27 mouse cellular contexts compared by ENCODE assay signal in the genomic region with DNA sequence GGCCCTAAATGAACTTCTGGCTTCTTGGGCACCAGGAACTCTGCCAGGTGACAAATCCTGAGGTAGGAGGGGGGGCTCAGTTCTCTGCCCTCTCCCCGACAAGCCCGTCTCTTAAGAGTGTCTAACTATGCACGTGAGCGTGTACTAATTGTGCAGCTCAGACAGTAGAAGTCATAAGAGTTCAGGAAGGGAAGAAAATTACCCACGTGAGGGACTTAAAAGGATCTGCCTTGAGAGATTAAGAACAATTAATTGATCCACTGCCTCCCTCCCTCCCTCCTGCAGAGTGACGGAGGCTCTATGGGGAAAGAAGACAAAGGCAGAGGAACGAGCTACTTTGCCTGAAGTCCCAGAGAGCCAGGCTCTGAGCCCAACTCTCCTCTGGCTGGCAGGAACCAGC. TPM values are rescaled to one million over a fixed set of nuclear protein-coding genes. Genes with fewer than 3 reads are reported as not detected.
DNase-seq lines count a peak whose midpoint lies in the region; ATAC-seq lines count a peak whose summit lies in the region.
"Had no signal": no experiment of that assay in that cellular context is flagged by ENCODE, and none has a peak within 500 bp of the region (broad histone marks: within the 10 kb centered on the region; RNA-seq: fewer than 3 reads in every experiment).

No protein-coding gene starts in this region.

- no peaks in the 10 kb centered on the region for H3K27me3 ChIP-seq in forebrain, embryonic 10.5 days (ENCODE audit: poor library complexity, severe bottlenecking)
- H3K27me3 ChIP-seq in forebrain, embryonic 13.5 days: no peaks in the 10 kb centered on the region
- no peaks in the 10 kb centered on the region for H3K27me3 ChIP-seq in hindbrain, embryonic 15.5 days
- no peaks in the 10 kb centered on the region for H3K27me3 ChIP-seq in hindbrain, embryonic 16.5 days (replicated peaks; ENCODE audit: control insufficient read depth, insufficient read depth, low read length)
- H3K27me3 ChIP-seq: embryonic facial prominence, embryonic 13.5 days; heart, embryonic 12.5 days; liver, embryonic 15.5 days; neural tube, embryonic 12.5 days had no signal

- no peaks in the 10 kb centered on the region for H3K9me3 ChIP-seq in forebrain, embryonic 10.5 days
- H3K9me3 ChIP-seq in forebrain, embryonic 13.5 days (replicated peaks): no peaks in the 10 kb centered on the region
- H3K9me3 ChIP-seq in hindbrain, embryonic 15.5 days: no peaks in the 10 kb centered on the region
- H3K9me3 ChIP-seq in hindbrain, embryonic 16.5 days (ENCODE audit: control insufficient read depth, low read length): no peaks in the 10 kb centered on the region
- H3K9me3 ChIP-seq: embryonic facial prominence, embryonic 13.5 days; heart, embryonic 12.5 days; liver, embryonic 15.5 days; neural tube, embryonic 12.5 days had no signal

- no peak overlapping the region for H3K9ac ChIP-seq in forebrain, embryonic 13.5 days
- no peak overlapping the region for H3K9ac ChIP-seq in hindbrain, embryonic 15.5 days
- H3K9ac ChIP-seq in hindbrain, embryonic 16.5 days (ENCODE audit: low read depth, low read length): no peak overlapping the region
- H3K9ac ChIP-seq: embryonic facial prominence, embryonic 13.5 days; heart, embryonic 12.5 days; liver, embryonic 15.5 days; lung, embryonic 14.5 days; neural tube, embryonic 12.5 days had no signal

- ATAC-seq in forebrain, embryonic 13.5 days: no peak
- peak; percentile 39; the same call in 1 of the 2 replicates for ATAC-seq in hindbrain, embryonic 15.5 days (ENCODE audit: low FRiP score, low read depth)
- ATAC-seq in hindbrain, embryonic 16.5 days: no peak
- ATAC-seq: intestine, postnatal 0 days; midbrain, embryonic 16.5 days had no signal

- WGBS in forebrain, embryonic 10.5 days: 33% methylated on average over 7 of the region's 7 CpGs
- WGBS in forebrain, embryonic 13.5 days: 6% methylated on average over 7 of the region's 7 CpGs
- 40% methylated on average over 7 of the region's 7 CpGs for WGBS in hindbrain, embryonic 15.5 days
- 47% methylated on average over 7 of the region's 7 CpGs for WGBS in hindbrain, embryonic 16.5 days

- no peak for DNase-seq in forebrain, embryonic 10.5 days (ENCODE audit: extremely low spot score, low spot score)
- DNase-seq in Muller cell, postnatal 12 days (ENCODE audit: inconsistent ontology term): peak; percentile 15
- peak; percentile 60 for DNase-seq in retina, embryonic 14.5 days (ENCODE audit: low spot score)
- DNase-seq in frontal cortex, adult 2 months (ENCODE audit: extremely low spot score in 1 of 2, low spot score in 1 of 2): no peak
- DNase-seq: adrenal gland, postnatal 14 days; cerebellum, adult 11-12 months; cerebellum, adult 9-11 months; embryo, embryonic 11 days; heart, adult 2 months; kidney, adult 9 months; kidney, postnatal 10 days; liver; lung, embryonic 14.5 days; lung, postnatal 14 days; right cerebral cortex, postnatal 4 days; thymus, adult 2 months; thymus, postnatal 4 days had no signal

- peaks cover 26% of the 10 kb centered on the region for H3K4me1 ChIP-seq in forebrain, embryonic 10.5 days
- H3K4me1 ChIP-seq in forebrain, embryonic 13.5 days: peaks cover 13% of the 10 kb centered on the region
- peaks cover 14% of the 10 kb centered on the region for H3K4me1 ChIP-seq in hindbrain, embryonic 15.5 days (replicated peaks)
- peaks cover 6% of the 10 kb centered on the region for H3K4me1 ChIP-seq in hindbrain, embryonic 16.5 days (ENCODE audit: control insufficient read depth, insufficient read depth, low read depth, low read length)
- H3K4me1 ChIP-seq: embryonic facial prominence, embryonic 13.5 days; heart, embryonic 12.5 days; liver, embryonic 15.5 days; neural tube, embryonic 12.5 days had no signal

- peak overlapping the region; percentile 66 for H3K27ac ChIP-seq in forebrain, embryonic 10.5 days
- H3K27ac ChIP-seq in forebrain, embryonic 13.5 days: no peak overlapping the region
- no peak overlapping the region for H3K27ac ChIP-seq in hindbrain, embryonic 15.5 days (replicated peaks)
- no peak overlapping the region for H3K27ac ChIP-seq in hindbrain, embryonic 16.5 days (ENCODE audit: low read depth, low read length)
- H3K27ac ChIP-seq: embryonic facial prominence, embryonic 13.5 days; heart, adult 2 months; liver, embryonic 15.5 days; neural tube, embryonic 12.5 days had no signal

- no peak overlapping the region for H3K4me3 ChIP-seq in forebrain, embryonic 10.5 days
- H3K4me3 ChIP-seq in forebrain, embryonic 13.5 days: no peak overlapping the region
- H3K4me3 ChIP-seq in hindbrain, embryonic 15.5 days: no peak overlapping the region
- no peak overlapping the region for H3K4me3 ChIP-seq in hindbrain, embryonic 16.5 days (ENCODE audit: low read length)
- H3K4me3 ChIP-seq: embryonic facial prominence, embryonic 13.5 days; erythroblast, embryonic 14.5 days; heart, adult 2 months; heart, embryonic 12.5 days; liver, embryonic 15.5 days; neural tube, embryonic 12.5 days had no signal

- no peak overlapping the region for H3K4me2 ChIP-seq in forebrain, embryonic 13.5 days
- H3K4me2 ChIP-seq in hindbrain, embryonic 15.5 days: no peak overlapping the region
- no peak overlapping the region for H3K4me2 ChIP-seq in hindbrain, embryonic 16.5 days (ENCODE audit: low read length)
- H3K4me2 ChIP-seq: embryonic facial prominence, embryonic 13.5 days; heart, embryonic 12.5 days; liver, embryonic 15.5 days; lung, embryonic 14.5 days; neural tube, embryonic 12.5 days had no signal

- peaks cover 59% of the 10 kb centered on the region for H3K36me3 ChIP-seq in forebrain, embryonic 10.5 days (replicated peaks)
- peaks cover 11% of the 10 kb centered on the region for H3K36me3 ChIP-seq in forebrain, embryonic 13.5 days (ENCODE audit: poor library complexity, severe bottlenecking)
- no peaks in the 10 kb centered on the region for H3K36me3 ChIP-seq in hindbrain, embryonic 15.5 days
- peaks cover 5% of the 10 kb centered on the region; the same call in 1 of the 2 replicates for H3K36me3 ChIP-seq in hindbrain, embryonic 16.5 days (ENCODE audit: control insufficient read depth, insufficient read depth, low read length)

RNA-seq across cellular contexts. Expression of a gene that starts 31.1 kb away (rescaled TPM):
- polyA plus RNA-seq in forebrain, embryonic 10.5 days (2016; fragmentation: Nextera tagmentation; extraction: Ambion mirVana): 19.1 and 22.7 TPM in 2 replicates
- polyA plus RNA-seq in forebrain, embryonic 13.5 days (2015; fragmentation: Nextera tagmentation; extraction: Ambion mirVana): 10.4 and 11.8 TPM in 2 replicates
- 14.5 and 14.6 TPM in 2 replicates for polyA plus RNA-seq in hindbrain, embryonic 15.5 days (2015; fragmentation: Nextera tagmentation; extraction: Ambion mirVana)
- 12.8 and 15.4 TPM in 2 replicates for polyA plus RNA-seq in hindbrain, embryonic 16.5 days (2015; fragmentation: Nextera tagmentation; extraction: Ambion mirVana)
- polyA plus RNA-seq in frontal cortex, adult 2 months (2012; rRNA removed): 8.8 and 9.5 TPM in 2 replicates

Comparison
In these comparisons a context has a peak if more than half of its experiments do, and no peak if none do; other contexts are left out.
1. DNase-seq: peak in Muller cell, postnatal 12 days (single experiment) and retina, embryonic 14.5 days (single experiment); none in forebrain, embryonic 10.5 days (single experiment) and frontal cortex, adult 2 months (0 of 2).